ENCODE assay signal across 12 mouse cellular contexts in genomic region chr14:118322003-118322821, GRCm38 (mm10). TPM values are rescaled to one million over a fixed set of nuclear protein-coding genes. Genes with fewer than 3 reads are reported as not detected.
DNase-seq lines count a peak whose midpoint lies in the region; ATAC-seq and TF ChIP-seq lines count a peak whose summit lies in the region.
"Had no signal": no experiment of that assay in that cellular context is flagged by ENCODE, and none has a peak within 500 bp of the region (broad histone marks: within the 10 kb centered on the region; RNA-seq: fewer than 3 reads in every experiment).

No protein-coding gene starts in this region.

- peak overlapping the region; percentile 35 for H3K4me3 ChIP-seq in heart, embryonic 11.5 days (ENCODE audit: low read depth, low read length)
- peak overlapping the region; percentile 50 for H3K4me3 ChIP-seq in embryonic facial prominence, embryonic 10.5 days
- H3K4me3 ChIP-seq in hindbrain, postnatal 0 days (ENCODE audit: low read length): peak overlapping the region; percentile 27
- peak overlapping the region; percentile 33 for H3K4me3 ChIP-seq in midbrain, embryonic 15.5 days

- peaks cover 26% of the 10 kb centered on the region for H3K27me3 ChIP-seq in heart, embryonic 11.5 days (ENCODE audit: control insufficient read depth, insufficient read depth, low read length)
- H3K27me3 ChIP-seq in embryonic facial prominence, embryonic 10.5 days (replicated peaks; ENCODE audit: low read depth, poor library complexity, severe bottlenecking): peaks cover 87% of the 10 kb centered on the region
- no peaks in the 10 kb centered on the region for H3K27me3 ChIP-seq in hindbrain, postnatal 0 days (ENCODE audit: insufficient read depth, low read length)
- peaks cover 10% of the 10 kb centered on the region for H3K27me3 ChIP-seq in midbrain, embryonic 15.5 days (replicated peaks)

- no peak for DNase-seq in heart, postnatal 25 days (ENCODE audit: low spot score)
- DNase-seq in embryonic facial prominence, embryonic 10.5 days (ENCODE audit: low spot score): peak; percentile 56
- DNase-seq in hindbrain, postnatal 0 days (ENCODE audit: low spot score): peak; percentile 6
- DNase-seq in cerebellum, adult 9-10 months: no peak
- no peak for DNase-seq in spleen, postnatal 10 days (ENCODE audit: low spot score in 2 of 2)
- no peak for DNase-seq in T-cell, adult 2 months (ENCODE audit: low spot score)
- DNase-seq: cerebellum, adult 11 months; gastrocnemius, postnatal 36 days; right cerebral cortex, postnatal 25 days had no signal

- H3K4me1 ChIP-seq in heart, embryonic 11.5 days (ENCODE audit: control insufficient read depth, insufficient read depth, low read length): no peaks in the 10 kb centered on the region
- H3K4me1 ChIP-seq in embryonic facial prominence, embryonic 10.5 days: peaks cover 16% of the 10 kb centered on the region; the same call in 1 of the 2 replicates
- no peaks in the 10 kb centered on the region; the same call in 1 of the 2 replicates for H3K4me1 ChIP-seq in hindbrain, postnatal 0 days (ENCODE audit: insufficient read depth, low read length)
- peaks cover 21% of the 10 kb centered on the region for H3K4me1 ChIP-seq in midbrain, embryonic 15.5 days

- intact Hi-C loops in heart, postnatal 25 days (cut with DNase I): no loop called here

- WGBS in heart, embryonic 11.5 days (ENCODE audit: insufficient replicate concordance): 19% methylated on average over 26 of the region's 26 CpGs
- 12% methylated on average over 26 of the region's 26 CpGs for WGBS in embryonic facial prominence, embryonic 10.5 days
- WGBS in hindbrain, postnatal 0 days: 8% methylated on average over 26 of the region's 26 CpGs
- WGBS in midbrain, embryonic 15.5 days: 5% methylated on average over 26 of the region's 26 CpGs

- no peak overlapping the region for H3K9ac ChIP-seq in heart, embryonic 11.5 days (ENCODE audit: low read depth, low read length)
- peak overlapping the region; percentile 15; the same call in 1 of the 2 replicates for H3K9ac ChIP-seq in hindbrain, postnatal 0 days (replicated peaks; ENCODE audit: low read length)
- H3K9ac ChIP-seq in midbrain, embryonic 15.5 days: peak overlapping the region; percentile 13; the same call in 1 of the 2 replicates
- H3K9ac ChIP-seq: liver, embryonic 14.5 days had no signal

- no peak for TF ChIP-seq CTCF in hindbrain, postnatal 0 days (IDR thresholded peaks at IDR 0.05; ENCODE audit: low read depth)

- H3K36me3 ChIP-seq in heart, embryonic 11.5 days (ENCODE audit: control insufficient read depth, insufficient read depth, low read length): no peaks in the 10 kb centered on the region
- no peaks in the 10 kb centered on the region for H3K36me3 ChIP-seq in embryonic facial prominence, embryonic 10.5 days (replicated peaks)
- no peaks in the 10 kb centered on the region for H3K36me3 ChIP-seq in hindbrain, postnatal 0 days (ENCODE audit: insufficient read depth, low read length)
- H3K36me3 ChIP-seq in midbrain, embryonic 15.5 days (replicated peaks): no peaks in the 10 kb centered on the region

- ATAC-seq in heart, embryonic 11.5 days (replicated peaks; ENCODE audit: insufficient number of reproducible peaks, low FRiP score, low TSS enrichment): no peak
- no peak for ATAC-seq in hindbrain, postnatal 0 days
- ATAC-seq in midbrain, embryonic 15.5 days (replicated peaks): peak; percentile 53

- H3K27ac ChIP-seq in heart, embryonic 11.5 days (ENCODE audit: low read depth, low read length): no peak overlapping the region
- H3K27ac ChIP-seq in embryonic facial prominence, embryonic 10.5 days (replicated peaks): peak overlapping the region; percentile 45; the same call in 1 of the 2 replicates
- no peak overlapping the region for H3K27ac ChIP-seq in hindbrain, postnatal 0 days
- peak overlapping the region; percentile 51 for H3K27ac ChIP-seq in midbrain, embryonic 15.5 days
- H3K27ac ChIP-seq: liver, embryonic 14.5 days had no signal

- peak overlapping the region; percentile 62 for H3K4me2 ChIP-seq in heart, embryonic 11.5 days
- peak overlapping the region; percentile 60 for H3K4me2 ChIP-seq in hindbrain, postnatal 0 days (ENCODE audit: low read depth, low read length)
- H3K4me2 ChIP-seq in midbrain, embryonic 15.5 days: peak overlapping the region; percentile 61

- H3K9me3 ChIP-seq in heart, embryonic 11.5 days (replicated peaks; ENCODE audit: control insufficient read depth, low read length): no peaks in the 10 kb centered on the region
- no peaks in the 10 kb centered on the region for H3K9me3 ChIP-seq in embryonic facial prominence, embryonic 10.5 days
- no peaks in the 10 kb centered on the region for H3K9me3 ChIP-seq in hindbrain, postnatal 0 days (ENCODE audit: low read length)
- H3K9me3 ChIP-seq in midbrain, embryonic 15.5 days: no peaks in the 10 kb centered on the region

RNA-seq across cellular contexts. Expression of gene Gm9376, which starts 55.5 kb away (rescaled TPM):
- not detected in 2 replicates for polyA plus RNA-seq in heart, embryonic 11.5 days (2014; fragmentation: Nextera tagmentation; extraction: Ambion mirVana)
- total RNA-seq in heart, postnatal 25 days (2021): not detected
- not detected in 2 replicates for polyA plus RNA-seq in embryonic facial prominence, embryonic 10.5 days (2016; fragmentation: Nextera tagmentation; extraction: Ambion mirVana)
- total RNA-seq in hindbrain, postnatal 0 days (2014; rRNA removed): not detected in 2 replicates
- polyA plus RNA-seq in hindbrain, postnatal 0 days (2015; fragmentation: Nextera tagmentation; extraction: Ambion mirVana): not detected in 2 replicates
- not detected in 2 replicates for polyA plus RNA-seq in midbrain, embryonic 15.5 days (2015; fragmentation: Nextera tagmentation; extraction: Ambion mirVana)
- total RNA-seq: gastrocnemius, postnatal 36 days had no signal
- polyA plus RNA-seq: liver, embryonic 14.5 days had no signal

Comparison
In these comparisons a context has a peak if more than half of its experiments do, and no peak if none do; other contexts are left out.
1. H3K27ac ChIP-seq: peak in embryonic facial prominence, embryonic 10.5 days (single experiment) and midbrain, embryonic 15.5 days (single experiment); none in heart, embryonic 11.5 days (single experiment) and hindbrain, postnatal 0 days (single experiment).
2. DNase-seq: peak in embryonic facial prominence, embryonic 10.5 days (single experiment) and hindbrain, postnatal 0 days (single experiment); none in heart, postnatal 25 days (single experiment), cerebellum, adult 9-10 months (single experiment), spleen, postnatal 10 days (0 of 2) and T-cell, adult 2 months (single experiment).
3. Peak in every context shown above with its lines, with median percentiles within 50 percentile points of each other: H3K4me2 ChIP-seq and H3K4me3 ChIP-seq.